In genomic region chr8:120093103-120093502, GRCm38 (mm10) we compare ENCODE assay signal across 35 mouse cellular contexts.
"Had no signal": no experiment of that assay in that cellular context is flagged by ENCODE, and none has a peak within 500 bp of the region (broad histone marks: within the 10 kb centered on the region; RNA-seq: fewer than 3 reads in every experiment).

No protein-coding gene starts in this region.

- H3K4me3 ChIP-seq: heart, adult 2 months; heart, embryonic 10.5 days; heart, embryonic 12.5 days; heart, embryonic 13.5 days; heart, embryonic 15.5 days; hindbrain, embryonic 10.5 days; hindbrain, embryonic 12.5 days; hindbrain, embryonic 13.5 days; hindbrain, embryonic 15.5 days; kidney, embryonic 15.5 days; layer of hippocampus, adult 2 months had no signal

- H3K27ac ChIP-seq: heart, adult 2 months; heart, embryonic 10.5 days; heart, embryonic 13.5 days; heart, embryonic 15.5 days; hindbrain, embryonic 10.5 days; hindbrain, embryonic 12.5 days; hindbrain, embryonic 13.5 days; hindbrain, embryonic 14.5 days; hindbrain, embryonic 15.5 days; hindbrain, postnatal 0 days; kidney, embryonic 15.5 days; kidney, postnatal 0 days; layer of hippocampus, adult 2 months had no signal

- H3K27me3 ChIP-seq: heart, embryonic 12.5 days; heart, embryonic 13.5 days; heart, embryonic 15.5 days; hindbrain, embryonic 12.5 days; hindbrain, embryonic 13.5 days; hindbrain, embryonic 15.5 days; kidney, embryonic 15.5 days had no signal

- H3K9me3 ChIP-seq: heart, embryonic 10.5 days; heart, embryonic 12.5 days; heart, embryonic 13.5 days; heart, embryonic 15.5 days; hindbrain, embryonic 10.5 days; hindbrain, embryonic 12.5 days; hindbrain, embryonic 13.5 days; hindbrain, embryonic 15.5 days; kidney, embryonic 15.5 days had no signal

- DNase-seq: heart, adult 18-20 months; heart, adult 2 months; heart, postnatal 10 days; heart, postnatal 14 days; heart, postnatal 36 days; heart, postnatal 4 days; kidney, adult 11 months; kidney, adult 18-20 months; kidney, adult 2 months; kidney, adult 8-10 months; kidney, adult 9 months; kidney, postnatal 10 days; kidney, postnatal 14 days; kidney, postnatal 25 days; kidney, postnatal 36 days; kidney, postnatal 4 days; layer of hippocampus, adult 9-11 months; layer of hippocampus, postnatal 36 days had no signal

- H3K9ac ChIP-seq: heart, embryonic 12.5 days; heart, embryonic 13.5 days; heart, embryonic 15.5 days; hindbrain, embryonic 12.5 days; hindbrain, embryonic 13.5 days; hindbrain, embryonic 14.5 days; hindbrain, embryonic 15.5 days; kidney, embryonic 15.5 days had no signal

- ATAC-seq: hindbrain, embryonic 16.5 days; hindbrain, postnatal 0 days; inflammation-experienced regulatory T-cells, adult 6 months; intestine, embryonic 16.5 days had no signal

- H3K4me2 ChIP-seq: heart, embryonic 11.5 days; heart, embryonic 12.5 days; heart, embryonic 13.5 days; heart, embryonic 15.5 days; hindbrain, embryonic 12.5 days; hindbrain, embryonic 13.5 days; hindbrain, embryonic 14.5 days; hindbrain, embryonic 15.5 days; kidney, embryonic 15.5 days had no signal

- H3K4me1 ChIP-seq: heart, embryonic 15.5 days; hindbrain, embryonic 12.5 days had no signal
